Mouse (Mus musculus) intestine, postnatal 0 days (tissue): Measurements from ENCODE around the gene Pigc. TPM values are rescaled to one million over a fixed set of nuclear protein-coding genes. Genes with fewer than 3 reads are reported as not detected.
A peak's percentile ranks its signal among the peaks of the same experiment; 100 is the strongest.

Source experiments
- ATAC-seq: fragments of 200-750 bp; cut with Nextera tagmentation; 2 replicates; pipeline ENCODE4 v1.8.0; 2017; ENCODE audit warnings: mild to moderate bottlenecking, moderate TSS enrichment, moderate library complexity
- H3K27ac ChIP-seq: fragments of 300-500 bp; sonication (generic); 2 replicates; pipeline ENCODE4 v1.5.1; 2014; ENCODE audit warnings: mild to moderate bottlenecking, low read depth, low read length, moderate library complexity
- H3K27me3 ChIP-seq: fragments of 300-500 bp; sonication (generic); replicated peaks from 2 replicates; pipeline ENCODE4 v1.6.1; 2014; ENCODE audit warnings: low read length, mixed read lengths; ENCODE audit not compliant: control insufficient read depth, insufficient read depth
- H3K36me3 ChIP-seq: fragments of 300-500 bp; sonication (generic); 2 replicates; pipeline ENCODE4 v1.6.1; 2014; ENCODE audit warnings: mild to moderate bottlenecking, moderate library complexity; ENCODE audit not compliant: control insufficient read depth, insufficient read depth
- H3K4me1 ChIP-seq: fragments of 300-500 bp; sonication (generic); replicated peaks from 2 replicates; pipeline ENCODE4 v1.6.1; 2014; ENCODE audit warnings: antibody characterized with exemption, low read length, mixed read lengths; ENCODE audit not compliant: control insufficient read depth, insufficient read depth
- H3K4me2 ChIP-seq: fragments of 300-500 bp; sonication (generic); replicated peaks from 2 replicates; pipeline ENCODE4 v1.6.1; 2014; ENCODE audit warnings: low read depth, mild to moderate bottlenecking, moderate library complexity
- H3K4me3 ChIP-seq: fragments of 300-500 bp; sonication (generic); 2 replicates; pipeline ENCODE4 v1.5.1; 2014; ENCODE audit warnings: low read depth, low read length
- H3K9ac ChIP-seq: fragments of 300-500 bp; sonication (generic); 2 replicates; pipeline ENCODE4 v1.6.1; 2014; ENCODE audit warnings: mild to moderate bottlenecking, low read depth, low read length
- H3K9me3 ChIP-seq: fragments of 300-500 bp; sonication (generic); 2 replicates; pipeline ENCODE4 v1.6.1; 2016; ENCODE audit warnings: mixed run types; ENCODE audit not compliant: control insufficient read depth
- CTCF ChIP-seq: sonication (generic); IDR thresholded peaks from 2 replicates; pipeline ENCODE4 v1.5.1; 2016; ENCODE audit warnings: low read depth, mild to moderate bottlenecking, control low read depth, antibody characterized with exemption, moderate library complexity
- WGBS: fragments of 180-500 bp; shearing (Covaris S2); extraction: QIAGEN DNeasy Blood & Tissue Kit; methylation state at CpG from one replicate; pipeline ENCODE4 v1.1.7; 2014; 5-methylcytosine and 5-hydroxymethylcytosine counted together
- polyA plus RNA-seq: library from polyadenylated mRNA; unstranded; fragments of >200 nt; fragmentation: Nextera tagmentation; extraction: Ambion mirVana; gene quantifications from 2 replicates; pipeline ENCODE4 v1.2.1, GENCODE M21; 2015

The Pigc gene
- polyA plus RNA-seq, 1 experiment from 2014 or later: 35.0 TPM

GRCm38 (mm10) chr1:162004821-162005770, 36.1 kb downstream of the Pigc start:
- H3K9ac ChIP-seq: no peak overlapping the region
- no peak overlapping the region for H3K4me3 ChIP-seq
- peak; percentile 85 for TF ChIP-seq CTCF
- H3K9me3 ChIP-seq: no peaks in the 10 kb centered on the region
- WGBS: 32% methylated on average over 23 of the region's 23 CpGs
- H3K36me3 ChIP-seq: no peaks in the 10 kb centered on the region
- H3K27me3 ChIP-seq: no peaks in the 10 kb centered on the region
- peak; percentile 61; the same call in 1 of the 2 replicates for ATAC-seq
- H3K27ac ChIP-seq: peak overlapping the region; percentile 47
- H3K4me2 ChIP-seq: peak overlapping the region; percentile 37
- no peaks in the 10 kb centered on the region for H3K4me1 ChIP-seq

- no peaks in the 10 kb centered on the region for H3K36me3 ChIP-seq
- TF ChIP-seq CTCF: no peak
- H3K9me3 ChIP-seq: no peaks in the 10 kb centered on the region
- 87% methylated on average over 9 of the region's 9 CpGs for WGBS
- no peak overlapping the region for H3K4me2 ChIP-seq
- H3K27me3 ChIP-seq: no peaks in the 10 kb centered on the region
- no peak for ATAC-seq
- no peak overlapping the region for H3K27ac ChIP-seq
- no peak overlapping the region for H3K9ac ChIP-seq
- H3K4me1 ChIP-seq: no peaks in the 10 kb centered on the region
- no peak overlapping the region for H3K4me3 ChIP-seq
Observed at GRCm38 (mm10) chr1:162006109-162006508, 37.1 kb downstream of the Pigc start.

DNA sequence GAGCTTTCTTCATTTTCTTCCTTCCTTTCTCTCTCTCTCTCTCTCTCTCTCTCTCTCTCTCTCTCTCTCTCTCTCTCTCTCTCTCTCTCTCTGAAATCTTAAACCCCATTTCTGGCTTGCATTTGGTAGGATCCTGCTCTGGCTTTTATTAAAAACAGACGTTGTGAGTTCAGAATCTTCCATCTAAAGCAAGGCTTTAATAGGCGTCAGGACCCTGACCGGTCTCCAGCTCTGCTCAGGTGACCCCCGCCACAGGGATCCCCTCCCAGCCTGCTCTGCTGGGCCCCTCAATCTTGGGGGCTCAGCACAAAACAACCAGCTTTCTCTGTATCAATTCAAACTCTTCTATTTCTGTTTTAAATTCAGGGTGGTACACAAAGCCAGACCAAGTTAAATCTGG, 39.2 kb downstream of the Pigc start:
- Histone ChIP-seq H3K9me3 (no peaks in the 10 kb centered on the region), H3K4me2 (no peak overlapping the region), H3K9ac (no peak overlapping the region), H3K4me1 (no peaks in the 10 kb centered on the region), H3K27ac (no peak overlapping the region), H3K27me3 (no peaks in the 10 kb centered on the region), H3K4me3 (no peak overlapping the region), H3K36me3 (no peaks in the 10 kb centered on the region)
- TF ChIP-seq CTCF: no peak
- no peak for ATAC-seq
- 82% methylated on average over 4 of the region's 4 CpGs for WGBS

DNA sequence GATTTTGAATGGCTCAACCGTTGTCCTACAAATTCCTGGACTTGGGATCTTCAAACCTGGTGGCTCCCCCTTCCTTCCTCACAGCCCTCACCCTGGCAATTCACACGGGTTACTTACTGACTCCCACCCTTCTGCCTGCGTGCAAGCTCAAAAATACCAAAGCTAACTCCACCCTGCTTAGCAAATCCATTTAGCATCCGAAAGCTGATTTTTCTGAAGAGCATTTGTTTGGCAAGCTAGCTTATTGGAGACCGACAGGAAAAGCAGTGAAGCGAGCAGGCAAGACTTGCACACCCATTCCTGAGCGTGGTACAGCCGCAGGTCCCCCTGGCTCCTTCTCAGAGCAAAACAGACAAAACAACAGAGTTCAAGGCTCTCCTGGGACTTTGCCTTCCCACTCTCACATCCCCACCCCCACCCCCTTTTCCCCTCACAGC, 39.7 kb downstream of the Pigc start:
- no peak for ATAC-seq
- no peaks in the 10 kb centered on the region for H3K36me3 ChIP-seq
- TF ChIP-seq CTCF: no peak
- no peaks in the 10 kb centered on the region for H3K27me3 ChIP-seq
- no peaks in the 10 kb centered on the region for H3K4me1 ChIP-seq
- H3K9me3 ChIP-seq: no peaks in the 10 kb centered on the region
- WGBS: 42% methylated on average over 8 of the region's 8 CpGs
- H3K4me3 ChIP-seq: no peak overlapping the region
- H3K9ac ChIP-seq: no peak overlapping the region
- no peak overlapping the region for H3K4me2 ChIP-seq
- no peak overlapping the region for H3K27ac ChIP-seq

- H3K4me3 ChIP-seq: no peak overlapping the region
- WGBS: 75% methylated on average over 8 of the region's 8 CpGs
Observed at GRCm38 (mm10) chr1:162009086-162009485, 40.1 kb downstream of the Pigc start.

GRCm38 (mm10) chr1:162011523-162012245, 42.7 kb downstream of the Pigc start:
- H3K36me3 ChIP-seq: no peaks in the 10 kb centered on the region
- no peak overlapping the region for H3K27ac ChIP-seq
- no peaks in the 10 kb centered on the region for H3K4me1 ChIP-seq
- no peak overlapping the region for H3K4me3 ChIP-seq
- no peaks in the 10 kb centered on the region for H3K27me3 ChIP-seq
- WGBS: 79% methylated on average over 16 of the region's 16 CpGs
- no peaks in the 10 kb centered on the region for H3K9me3 ChIP-seq
- no peak for TF ChIP-seq CTCF
- H3K9ac ChIP-seq: no peak overlapping the region
- no peak for ATAC-seq
- H3K4me2 ChIP-seq: no peak overlapping the region

More at GRCm38 (mm10) chr1:162009086-162009485, 40.1 kb downstream of the Pigc start:
- ATAC-seq: no peak
- Histone ChIP-seq H3K36me3 (no peaks in the 10 kb centered on the region), H3K4me2 (no peak overlapping the region), H3K4me1 (no peaks in the 10 kb centered on the region), H3K27ac (no peak overlapping the region), H3K9me3 (no peaks in the 10 kb centered on the region), H3K27me3 (no peaks in the 10 kb centered on the region), H3K9ac (no peak overlapping the region)
- no peak for TF ChIP-seq CTCF
